Mouse (Mus musculus): Measurements from ENCODE around the gene Gm6020.

- TF ChIP-seq CTCF (IDR thresholded peaks at IDR 0.05; ENCODE audit: control insufficient read depth, insufficient read depth, low read length) (peak; percentile 14; the same call in 1 of the 2 replicates), POLR2A (IDR thresholded peaks at IDR 0.05; ENCODE audit: borderline replicate concordance, control insufficient read depth, low read depth, low read length) (peak; percentile 91)
These were observed 44.4 kb downstream of the Gm6020 start, which contains the start of gene Csf2ra for GRCm38 (mm10) chr19:61227941-61228701.
